Mouse (Mus musculus) cerebellum, adult 2 months (tissue): ENCODE results near the gene Tcf20. TPM values are rescaled to one million over a fixed set of nuclear protein-coding genes. Genes with fewer than 3 reads are reported as not detected.
A peak's percentile ranks its signal among the peaks of the same experiment; 100 is the strongest.

Experiments used
- DNase-seq, 2 experiments: peaks; one replicate each; pipeline ENCODE4 v3.0.0; 2021
- H3K27ac ChIP-seq: fragments of 200-500 bp; 2 replicates; pipeline ENCODE4 v1.5.1; 2012; ENCODE audit warnings: low read length, control low read depth, inconsistent platforms; ENCODE audit not compliant: insufficient read depth
- H3K27me3 ChIP-seq: fragments of 200-500 bp; 2 replicates; pipeline ENCODE4 v1.6.1; 2012; ENCODE audit warnings: inconsistent platforms, mild to moderate bottlenecking, low read length, moderate library complexity; ENCODE audit not compliant: control insufficient read depth, insufficient read depth
- H3K4me1 ChIP-seq: fragments of 200-500 bp; 2 replicates; pipeline ENCODE4 v1.6.1; 2011; ENCODE audit warnings: low read length; ENCODE audit not compliant: control insufficient read depth, insufficient read depth
- H3K4me3 ChIP-seq: fragments of 200-500 bp; replicated peaks from 2 replicates; pipeline ENCODE3; 2011; ENCODE audit warnings: mild to moderate bottlenecking, low read depth, low read length, control low read depth; ENCODE audit not compliant: insufficient read depth
- CTCF ChIP-seq: fragments of 200-500 bp; IDR thresholded peaks from 2 replicates; pipeline ENCODE4 v1.5.1; 2011; ENCODE audit warnings: low read depth, mild to moderate bottlenecking, control low read depth, low read length, moderate library complexity, borderline replicate concordance; ENCODE audit not compliant: insufficient read depth
- POLR2A ChIP-seq: fragments of 200-500 bp; IDR thresholded peaks from 2 replicates; pipeline ENCODE4 v1.6.1; 2011; ENCODE audit warnings: low read length, control low read depth, borderline replicate concordance; ENCODE audit not compliant: insufficient read depth
- WGBS: fragments of 180-500 bp; shearing (Covaris S2); methylation state at CpG from one replicate; pipeline ENCODE4 v1.1.7; 2018; 5-methylcytosine and 5-hydroxymethylcytosine counted together
- polyA plus RNA-seq: library from polyadenylated mRNA; depleted of rRNA; stranded (reverse); fragments of >200 nt; gene quantifications from 2 replicates; pipeline ENCODE4 v1.2.3, GENCODE M21; 2012

Gene Tcf20
- polyA plus RNA-seq, 1 experiment, result 25.0 TPM

DNA sequence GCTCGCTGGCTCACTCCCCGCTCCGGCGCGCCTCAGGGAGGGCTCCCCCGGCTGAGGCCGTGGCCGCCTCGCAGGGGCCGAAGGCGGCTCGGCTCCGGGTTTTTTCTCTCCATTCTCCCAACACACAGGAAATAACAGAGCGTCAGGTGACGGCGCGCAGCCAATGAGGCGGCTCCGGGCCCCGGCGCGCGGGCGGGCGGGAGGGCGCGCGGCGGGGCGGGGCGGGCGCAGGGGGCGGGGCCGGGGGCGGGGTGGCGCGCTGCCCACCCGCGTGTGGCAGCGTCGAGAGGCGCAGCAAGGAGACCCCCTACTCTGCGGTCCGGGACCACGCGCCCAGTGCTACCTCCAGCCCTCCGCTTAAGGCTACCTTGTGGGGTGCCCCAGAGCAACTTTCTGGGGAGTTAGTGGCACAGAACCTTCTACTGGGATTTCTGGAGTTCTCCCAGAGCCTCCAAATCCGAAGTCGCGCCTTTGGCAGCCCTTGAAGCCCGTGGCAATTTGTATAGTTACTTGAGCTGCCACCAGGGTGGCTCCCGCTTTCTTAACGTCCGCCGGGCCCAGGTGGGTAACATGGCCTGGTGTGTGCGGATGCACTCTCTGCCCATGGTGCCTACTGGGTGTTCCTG lies 87.9 kb downstream of the Tcf20 start:
- Histone ChIP-seq H3K27me3 (no peaks in the 10 kb centered on the region), H3K27ac (no peak overlapping the region), H3K4me1 (peaks cover 7% of the 10 kb centered on the region; the same call in 1 of the 2 replicates), H3K4me3 (peak overlapping the region; percentile 61)
- DNase-seq, result peak; percentile 85 to 86
- TF ChIP-seq POLR2A (no peak), CTCF (no peak)
- WGBS, result 2% methylated on average over 56 of the region's 56 CpGs

DNA sequence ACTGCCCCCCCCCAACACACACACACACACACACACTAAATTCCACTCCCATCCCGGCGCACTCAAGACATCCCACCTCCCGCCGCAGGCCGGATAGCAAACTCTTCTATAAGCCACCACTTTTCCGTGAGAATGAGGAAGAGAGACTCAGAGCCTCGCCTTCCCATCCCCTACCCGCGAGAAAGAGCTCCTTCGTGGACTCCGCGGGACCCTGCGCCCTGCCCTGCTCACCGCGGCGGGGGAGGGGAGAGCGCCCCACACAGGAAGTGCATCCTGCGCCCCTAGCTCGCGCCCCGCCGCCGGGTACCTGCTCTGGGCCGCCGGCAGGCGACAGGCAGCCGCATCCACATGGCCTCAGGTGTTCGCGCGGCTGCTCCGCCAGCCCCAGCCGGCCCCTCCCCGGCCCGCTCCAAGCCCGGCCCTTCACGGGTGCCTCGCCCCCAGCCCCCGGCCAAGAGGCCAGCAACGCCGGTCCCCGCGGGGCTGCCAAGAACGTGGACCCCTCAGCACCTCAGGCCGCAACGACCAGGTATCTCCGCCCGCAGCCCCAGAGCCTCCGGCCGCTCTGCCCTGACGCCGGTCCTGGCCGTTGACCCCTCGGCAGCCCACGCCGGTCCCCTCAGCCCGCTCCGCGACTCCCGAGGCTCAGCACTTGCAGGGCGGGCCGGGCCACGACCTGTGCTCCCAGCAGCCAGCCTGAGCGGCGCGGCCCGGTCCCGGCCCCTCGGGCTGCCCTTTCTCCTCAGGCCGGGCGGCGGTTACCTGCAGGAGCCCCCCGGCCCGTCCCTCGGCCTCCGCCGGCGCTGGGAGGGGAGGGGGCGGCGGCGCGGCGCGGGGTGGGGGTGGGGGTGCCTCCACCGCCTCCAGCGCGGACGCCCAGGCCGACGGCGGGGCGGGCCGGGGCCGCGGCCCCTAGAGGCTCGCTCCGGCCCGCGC lies 88.7 kb downstream of the Tcf20 start:
- Histone ChIP-seq H3K27ac (no peak overlapping the region), H3K27me3 (no peaks in the 10 kb centered on the region), H3K4me3 (peak overlapping the region; percentile 59), H3K4me1 (peaks cover 6% of the 10 kb centered on the region; the same call in 1 of the 2 replicates)
- WGBS, result under 1% methylated on average over 66 of the region's 98 CpGs
- peak; percentile 40 to 62 for DNase-seq
- no peak for TF ChIP-seq POLR2A
- no peak for TF ChIP-seq CTCF

DNA sequence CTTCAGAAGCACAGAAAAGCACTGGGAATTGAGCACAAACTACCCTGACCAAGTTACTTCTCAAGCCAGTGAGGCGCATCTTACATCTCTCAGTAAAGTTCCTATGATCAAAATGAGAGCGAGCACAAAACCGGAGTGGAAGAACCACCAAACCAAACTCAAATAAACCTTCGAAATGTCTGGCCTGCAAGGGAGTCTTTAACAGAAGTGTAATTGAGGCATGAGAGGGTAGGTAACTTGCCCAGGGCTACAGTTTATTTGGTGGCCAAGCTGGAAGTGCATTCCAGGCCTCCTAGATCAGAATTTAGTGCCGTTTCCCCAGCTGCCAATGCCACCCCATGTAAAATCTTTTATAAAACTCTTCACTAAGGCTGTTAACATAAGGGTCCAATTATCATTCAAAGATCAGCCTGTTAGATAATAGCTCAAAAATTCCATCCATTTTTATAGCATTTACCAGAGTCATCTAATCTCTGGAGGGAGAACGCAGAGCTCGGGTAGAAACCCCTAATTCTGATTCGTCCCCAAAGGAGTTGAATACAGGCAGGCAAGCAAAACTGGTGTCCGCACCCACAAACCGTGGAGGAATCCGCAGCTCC lies 89.4 kb downstream of the Tcf20 start:
- Histone ChIP-seq H3K27me3 (no peaks in the 10 kb centered on the region), H3K4me3 (peak overlapping the region; percentile 59), H3K4me1 (peaks cover 3% of the 10 kb centered on the region; the same call in 1 of the 2 replicates), H3K27ac (no peak overlapping the region)
- no peak for DNase-seq
- WGBS, result 25% methylated on average over 11 of the region's 11 CpGs
- TF ChIP-seq CTCF, result no peak
- no peak for TF ChIP-seq POLR2A

GRCm38 (mm10) chr15:82896336-82896735 lies 91.3 kb downstream of the Tcf20 start:
- 83% methylated on average over 1 of the region's 1 CpGs for WGBS
- TF ChIP-seq CTCF (no peak), POLR2A (no peak)
- no peaks in the 10 kb centered on the region for H3K27me3 ChIP-seq
- H3K4me1 ChIP-seq, result peaks cover 3% of the 10 kb centered on the region; the same call in 1 of the 2 replicates
- no peak overlapping the region for H3K4me3 ChIP-seq
- no peak overlapping the region for H3K27ac ChIP-seq
- DNase-seq, result no peak

- Histone ChIP-seq H3K4me1 (no peaks in the 10 kb centered on the region), H3K27me3 (no peaks in the 10 kb centered on the region), H3K4me3 (no peak overlapping the region), H3K27ac (no peak overlapping the region)
- no peak for DNase-seq
- TF ChIP-seq POLR2A, result no peak
- no peak for TF ChIP-seq CTCF
Observed at GRCm38 (mm10) chr15:82890470-82890869, 97.2 kb downstream of the Tcf20 start.

GRCm38 (mm10) chr15:82889426-82889825 lies 98.2 kb downstream of the Tcf20 start:
- H3K4me3 ChIP-seq, result no peak overlapping the region
- TF ChIP-seq POLR2A (no peak), CTCF (no peak)
- 40% methylated on average over 1 of the region's 1 CpGs for WGBS
- no peak overlapping the region for H3K27ac ChIP-seq
- no peaks in the 10 kb centered on the region for H3K4me1 ChIP-seq
- no peaks in the 10 kb centered on the region for H3K27me3 ChIP-seq
- no peak for DNase-seq

GRCm38 (mm10) chr15:82888466-82888865 lies 99.2 kb downstream of the Tcf20 start:
- Histone ChIP-seq H3K4me3 (no peak overlapping the region), H3K27me3 (no peaks in the 10 kb centered on the region), H3K4me1 (no peaks in the 10 kb centered on the region), H3K27ac (no peak overlapping the region)
- 87% methylated on average over 2 of the region's 2 CpGs for whole genome bisulfite sequencing
- no peak for TF ChIP-seq CTCF
- no peak for TF ChIP-seq POLR2A
- no peak for DNase-seq
